Mouse (Mus musculus) testis, adult 2 months (tissue): ENCODE results near the gene Mrps6. TPM values are rescaled to one million over a fixed set of nuclear protein-coding genes. Genes with fewer than 3 reads are reported as not detected.

Source experiments
- H3K27ac ChIP-seq: fragments of 200-500 bp; 2 replicates; pipeline ENCODE4 v1.5.1; 2012; ENCODE audit warnings: low read depth, low read length; ENCODE audit not compliant: control insufficient read depth, insufficient read depth
- H3K27me3 ChIP-seq: fragments of 200-500 bp; 2 replicates; pipeline ENCODE4 v1.6.1; 2012; ENCODE audit warnings: mild to moderate bottlenecking, low read length, moderate library complexity; ENCODE audit not compliant: control insufficient read depth, insufficient read depth
- H3K36me3 ChIP-seq: fragments of 200-500 bp; 2 replicates; pipeline ENCODE4 v1.6.1; 2012; ENCODE audit warnings: mild to moderate bottlenecking, low read length; ENCODE audit not compliant: control insufficient read depth, insufficient read depth
- H3K4me1 ChIP-seq: fragments of 200-500 bp; 2 replicates; pipeline ENCODE4 v1.6.1; 2012; ENCODE audit warnings: low read length; ENCODE audit not compliant: control insufficient read depth, insufficient read depth
- H3K4me3 ChIP-seq: fragments of 200-500 bp; 2 replicates; pipeline ENCODE4 v1.5.1; 2012; ENCODE audit warnings: low read depth, mild to moderate bottlenecking, low read length, moderate library complexity, mixed read lengths; ENCODE audit not compliant: control insufficient read depth
- CTCF ChIP-seq: fragments of 200-500 bp; IDR thresholded peaks from 2 replicates; pipeline ENCODE4 v1.5.1; 2012; ENCODE audit warnings: low read depth, mild to moderate bottlenecking, inconsistent platforms, low read length, moderate library complexity; ENCODE audit not compliant: control insufficient read depth, insufficient read depth, insufficient replicate concordance
- polyA plus RNA-seq: library from polyadenylated mRNA; depleted of rRNA; stranded (reverse); fragments of >200 nt; gene quantifications from 2 replicates; pipeline ENCODE4 v1.2.3, GENCODE M21; 2012; rRNA removed

Mrps6 gene
- polyA plus RNA-seq, 1 experiment = 19.2 TPM

DNA sequence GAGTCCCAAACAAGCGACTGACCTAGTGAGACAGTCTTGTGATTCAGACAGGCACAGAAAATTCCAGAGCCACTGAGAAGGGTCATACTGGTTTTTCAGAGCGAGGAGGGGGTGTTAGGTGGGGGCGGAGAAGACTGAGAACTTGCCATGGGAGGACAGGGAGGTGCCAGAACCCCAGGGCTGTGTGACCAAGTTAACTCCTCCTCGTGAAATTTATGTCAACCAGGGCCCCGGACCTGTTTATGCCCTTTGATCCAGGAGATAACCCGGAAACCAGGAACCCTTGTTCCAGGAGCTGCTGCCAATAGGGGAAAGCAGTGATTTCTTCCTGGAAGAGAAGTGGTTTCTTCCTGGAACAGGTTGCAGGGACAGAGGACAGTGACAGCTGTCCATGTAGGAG is 101.0 kb downstream of the Mrps6 start:
- Histone ChIP-seq H3K4me1 (peaks cover 18% of the 10 kb centered on the region), H3K27me3 (no peaks in the 10 kb centered on the region), H3K4me3 (no peak overlapping the region), H3K36me3 (no peaks in the 10 kb centered on the region), H3K27ac (peak overlapping the region; percentile 2; the same call in 1 of the 2 replicates)
- TF ChIP-seq CTCF = no peak

Other genes starting within 250 kb of the Mrps6 start
- not detected in 2 replicates for gene Gm49711, start within 50 bp of the Mrps6 start, polyA plus RNA-seq
- 2.1 and 3.9 TPM in 2 replicates for gene Slc5a3, start 52 bp downstream of the Mrps6 start, polyA plus RNA-seq
- 0.11 and 0.16 TPM in 2 replicates for gene Kcne2, start 234.1 kb downstream of the Mrps6 start, polyA plus RNA-seq
- 4.7 and 7.7 TPM in 2 replicates for gene Smim11, start 243.0 kb downstream of the Mrps6 start, polyA plus RNA-seq